Mouse (Mus musculus) adrenal gland, adult (tissue): ENCODE results near the gene Kcnj12.

ENCODE experiments used
- DNase-seq, 2 experiments: peaks; one replicate each; pipeline ENCODE4 v3.0.0; 2022 to 2023; ENCODE audit warnings: low spot score in 1 of 2; ENCODE audit not compliant: inconsistent age in 2 of 2

Gene Kcnj12

GRCm38 (mm10) chr11:61104241-61104901, 82.0 kb downstream of the Kcnj12 start:
- DNase-seq, result peak; percentile 84 to 95

DNA sequence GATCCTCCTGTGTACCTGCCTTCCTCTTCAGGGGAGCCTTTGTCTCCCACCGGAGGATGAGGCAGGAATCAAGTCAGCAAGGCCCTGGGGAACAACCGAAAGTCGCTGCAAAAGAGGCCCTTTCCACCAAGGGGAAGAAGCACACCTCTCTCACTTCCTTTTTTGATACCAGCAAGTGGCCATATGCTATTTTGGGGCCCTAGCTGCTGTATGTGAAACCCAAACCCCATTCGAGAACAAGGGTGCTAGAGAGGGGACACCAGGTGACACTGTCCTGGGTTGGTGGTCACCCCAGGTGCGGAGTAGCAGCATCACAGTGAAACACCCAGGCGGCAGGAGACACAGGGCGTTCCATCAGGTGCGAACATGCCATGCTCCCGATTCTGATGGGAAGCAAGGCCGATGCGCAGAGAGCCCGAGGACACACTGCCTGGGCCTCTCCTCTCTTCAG, 86.6 kb downstream of the Kcnj12 start:
- no peak for DNase-seq

GRCm38 (mm10) chr11:61109707-61110106, 87.3 kb downstream of the Kcnj12 start:
- no peak for DNase-seq

DNA sequence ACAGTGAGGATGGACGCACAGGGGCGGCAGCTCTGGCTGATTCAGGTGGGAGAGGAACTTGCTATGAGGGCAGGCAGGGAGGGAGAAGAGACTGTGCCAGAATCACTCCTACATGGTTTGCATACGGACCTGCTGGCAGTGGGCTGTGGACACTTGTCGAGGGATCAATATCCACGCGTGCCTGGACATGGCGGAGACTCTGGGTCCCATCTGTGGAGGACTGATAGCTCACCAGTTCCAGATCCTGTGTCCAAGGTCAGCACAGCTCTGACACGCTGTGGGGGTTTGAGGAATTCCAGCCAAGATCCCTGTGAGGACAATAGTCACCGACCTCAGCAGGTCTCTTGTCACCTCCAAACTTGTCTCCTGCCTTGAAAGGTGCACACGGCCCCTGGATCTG, 87.7 kb downstream of the Kcnj12 start:
- DNase-seq, result no peak

GRCm38 (mm10) chr11:61110928-61111327, 88.6 kb downstream of the Kcnj12 start:
- DNase-seq, result no peak

DNA sequence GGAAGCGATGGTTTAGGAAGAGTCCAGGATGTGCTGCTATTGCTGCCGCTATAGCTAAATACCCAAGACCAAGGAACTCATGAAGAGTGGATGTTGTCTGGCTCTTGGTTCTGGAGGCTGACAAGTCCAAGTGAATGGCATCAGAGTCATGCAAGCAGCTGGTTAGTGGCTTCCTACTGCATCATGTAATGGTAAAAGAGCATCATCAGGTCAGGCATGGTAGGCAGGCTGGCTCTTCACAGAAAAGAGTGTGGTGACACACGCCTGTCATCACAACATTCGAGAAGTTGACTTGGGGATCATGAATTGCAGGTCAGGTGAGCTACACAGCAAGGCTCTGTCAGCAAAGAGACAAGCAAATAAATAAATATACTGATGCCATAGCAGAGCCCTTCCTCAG, 89.1 kb downstream of the Kcnj12 start:
- DNase-seq, result no peak

DNA sequence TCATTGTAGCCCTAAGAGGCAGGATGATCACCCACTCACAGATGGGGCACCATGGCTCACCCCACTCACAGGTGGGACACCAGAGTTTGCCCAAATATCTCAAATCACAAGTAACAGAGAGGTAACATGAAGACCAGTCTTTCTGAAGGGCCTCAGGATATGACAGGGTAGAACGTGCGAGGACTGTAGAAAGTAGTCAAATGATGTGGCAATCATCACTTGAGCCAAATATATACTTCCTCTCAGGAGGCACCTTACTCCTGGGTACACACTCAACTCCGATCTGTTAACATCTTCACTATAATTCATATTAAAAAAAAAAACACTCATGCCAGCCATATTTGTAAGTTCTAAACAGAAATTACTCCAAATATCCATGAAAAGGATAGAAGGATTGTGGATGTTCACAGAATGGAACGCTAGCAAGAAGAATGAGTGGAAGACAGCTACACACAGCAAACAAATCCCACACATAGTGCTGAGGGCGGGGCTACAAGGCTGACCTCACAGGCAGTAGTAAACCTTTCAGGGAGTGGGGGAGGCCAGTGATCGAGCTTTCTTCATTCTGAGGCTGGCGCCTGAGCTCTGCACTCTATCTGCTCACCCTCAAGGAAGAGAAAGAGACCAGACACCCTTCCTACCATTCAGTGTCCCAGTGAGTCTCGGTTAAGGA, 90.1 kb downstream of the Kcnj12 start:
- DNase-seq, result no peak

DNA sequence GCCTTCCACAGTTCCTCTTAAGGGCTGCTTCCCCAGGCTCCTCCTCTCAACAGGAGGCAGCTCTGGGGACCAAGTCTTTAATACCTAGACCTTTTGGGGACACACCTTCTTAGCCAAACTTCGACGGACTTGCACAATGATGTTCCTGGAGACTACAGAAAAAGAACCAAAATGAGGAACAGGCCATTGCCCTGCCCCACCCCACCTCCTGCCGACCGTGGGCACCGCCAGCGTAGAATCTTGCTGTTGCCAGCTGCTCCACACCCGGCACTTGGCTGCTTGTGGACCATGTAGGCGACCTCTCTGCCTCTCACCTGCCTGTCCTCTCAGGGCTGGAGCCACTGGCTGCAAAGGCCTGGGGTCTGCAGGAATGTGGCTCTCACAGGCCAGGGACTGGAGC, 93.9 kb downstream of the Kcnj12 start:
- no peak for DNase-seq

GRCm38 (mm10) chr11:61119996-61120583, 97.7 kb downstream of the Kcnj12 start:
- DNase-seq, result peak in 1 of 2 experiments; percentile 23
